Mouse (Mus musculus): ENCODE data around the gene Cldn8. TPM values are rescaled to one million over a fixed set of nuclear protein-coding genes. Genes with fewer than 3 reads are reported as not detected.

The Cldn8 gene
- polyA plus RNA-seq (2012), result not detected in 2 replicates

DNA sequence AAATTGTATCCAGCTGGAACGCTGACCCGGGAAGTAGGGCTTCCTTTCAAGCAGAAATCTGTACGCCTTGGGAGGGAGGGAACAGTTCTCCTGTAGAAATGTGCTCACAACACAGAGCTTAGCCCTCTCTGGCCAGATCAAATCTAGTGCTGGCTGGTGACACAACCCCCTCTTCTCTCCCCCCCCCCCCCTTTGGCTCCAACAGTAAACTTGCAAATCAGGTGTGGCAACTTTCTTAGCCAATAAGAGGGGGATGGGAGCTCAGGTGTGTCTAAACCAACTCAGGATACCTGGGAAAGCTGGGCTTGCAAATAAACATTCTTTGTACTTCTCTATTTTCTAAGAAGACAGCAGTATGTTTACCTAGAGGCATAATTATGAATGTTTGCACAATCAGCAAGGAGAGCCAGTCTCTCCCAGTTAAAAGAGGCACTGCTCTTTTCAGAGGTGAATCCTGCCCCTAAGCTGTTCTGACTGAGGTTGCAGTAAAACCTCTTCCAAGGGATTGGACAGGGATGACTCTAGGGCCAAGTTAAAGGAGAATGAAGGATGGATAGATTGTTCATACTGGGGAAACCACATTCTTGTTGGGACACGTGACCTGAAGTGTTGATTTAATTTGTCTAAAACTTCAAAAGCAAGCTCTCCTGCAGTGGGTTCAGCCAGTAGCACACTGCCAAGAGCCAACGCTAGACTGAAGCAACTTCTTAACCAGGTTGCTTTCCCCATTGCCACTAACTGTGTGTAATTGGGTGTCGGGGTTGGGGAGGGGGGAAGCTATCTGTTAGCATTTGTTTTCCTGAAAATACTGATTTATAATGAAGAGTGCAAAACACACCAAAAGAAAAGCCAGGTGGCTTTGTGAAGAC lies at the start of gene Cldn8:
Cldn8 (minus strand) TSS at position 139 of the 869 bp plus-strand sequence.
- TF ChIP-seq GATA1 (IDR thresholded peaks at IDR 0.05; ENCODE audit: low read length), result no peak

DNA sequence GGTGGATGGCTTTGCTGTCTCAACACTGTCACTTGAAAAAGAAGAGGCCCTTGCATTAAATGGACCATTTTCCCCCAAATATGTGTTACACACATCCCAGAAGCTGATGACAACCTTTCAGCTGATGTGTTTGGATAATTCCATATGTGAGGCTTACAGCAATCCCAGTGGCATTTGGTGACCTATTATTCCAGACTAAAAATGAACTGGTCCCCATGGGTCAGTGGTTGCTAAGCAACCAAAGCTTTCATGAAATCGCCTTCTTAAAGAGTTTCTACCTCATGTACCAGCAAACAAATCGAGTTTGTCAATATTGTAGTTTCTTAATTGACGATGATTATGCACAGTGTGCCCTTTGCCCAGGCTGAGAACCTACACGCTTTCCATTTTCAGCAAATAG lies 49.7 kb upstream of the Cldn8 start:
- TF ChIP-seq GATA1 (IDR thresholded peaks at IDR 0.05; ENCODE audit: low read length), result no peak

DNA sequence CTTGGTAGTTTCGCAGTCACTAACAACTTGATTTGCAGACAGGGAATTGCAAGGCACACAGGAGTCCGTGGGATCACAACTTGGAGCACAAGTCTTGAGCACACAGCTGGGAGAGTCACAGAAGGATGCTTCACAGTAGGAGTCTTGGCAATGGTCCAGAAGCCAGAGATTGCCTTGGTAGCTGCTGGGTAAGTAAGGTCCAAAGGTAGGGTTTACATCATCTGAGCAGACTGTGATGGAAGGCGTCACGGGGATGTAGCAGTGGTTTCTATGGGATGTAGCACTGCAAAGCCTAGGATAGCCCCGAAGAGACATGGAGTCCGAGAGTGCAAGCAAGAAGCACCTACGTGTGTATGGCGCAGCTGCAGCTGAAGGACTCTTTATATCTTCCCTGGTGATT lies 48.9 kb upstream of the Cldn8 start, which contains the start of gene Krtap24-1:
Krtap24-1 (minus strand) TSS at position 358 of the 400 bp plus-strand sequence.
- TF ChIP-seq GATA1 (IDR thresholded peaks at IDR 0.05; ENCODE audit: low read length), result no peak

DNA sequence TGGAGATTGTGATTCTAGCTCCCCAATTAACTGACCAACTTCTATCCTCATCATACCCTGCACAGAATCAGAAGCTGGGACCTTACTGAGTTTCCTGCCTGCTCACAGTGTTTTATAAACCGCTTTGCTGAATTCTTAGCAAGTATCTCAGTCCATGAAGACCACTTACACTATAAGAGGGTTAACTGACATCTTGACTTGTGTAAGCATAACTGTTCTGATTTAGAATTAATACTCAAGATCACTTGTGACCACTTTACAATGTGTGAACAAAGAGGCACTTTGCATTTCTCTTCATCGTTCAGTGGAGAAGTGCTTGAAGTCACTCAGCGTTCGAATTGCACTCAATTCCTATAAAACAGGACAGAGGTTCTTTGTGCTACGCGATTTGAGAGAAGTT lies 41.6 kb upstream of the Cldn8 start:
- TF ChIP-seq GATA1 (IDR thresholded peaks at IDR 0.05; ENCODE audit: low read length), result no peak

DNA sequence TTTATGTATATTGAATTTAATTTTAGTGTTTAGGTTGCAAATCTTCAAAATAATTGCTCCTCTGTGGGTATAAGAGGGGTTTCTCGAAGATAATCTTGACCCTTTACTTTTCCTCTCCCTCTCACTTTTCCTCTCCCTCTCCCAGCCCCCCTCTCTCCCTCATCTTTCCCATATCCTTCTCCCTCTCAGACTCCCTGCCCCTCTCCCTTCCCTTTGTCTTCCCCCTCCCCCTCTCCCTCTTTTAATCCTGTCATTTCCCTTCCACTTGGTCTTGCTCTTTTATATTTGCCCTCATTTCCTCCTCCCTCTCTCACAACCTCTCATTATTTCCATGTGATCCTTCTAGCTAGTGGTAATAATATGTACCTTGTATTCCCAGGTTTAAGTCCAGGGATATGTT lies 39.5 kb upstream of the Cldn8 start:
- no peak for TF ChIP-seq GATA1 (IDR thresholded peaks at IDR 0.05; ENCODE audit: low read length)

DNA sequence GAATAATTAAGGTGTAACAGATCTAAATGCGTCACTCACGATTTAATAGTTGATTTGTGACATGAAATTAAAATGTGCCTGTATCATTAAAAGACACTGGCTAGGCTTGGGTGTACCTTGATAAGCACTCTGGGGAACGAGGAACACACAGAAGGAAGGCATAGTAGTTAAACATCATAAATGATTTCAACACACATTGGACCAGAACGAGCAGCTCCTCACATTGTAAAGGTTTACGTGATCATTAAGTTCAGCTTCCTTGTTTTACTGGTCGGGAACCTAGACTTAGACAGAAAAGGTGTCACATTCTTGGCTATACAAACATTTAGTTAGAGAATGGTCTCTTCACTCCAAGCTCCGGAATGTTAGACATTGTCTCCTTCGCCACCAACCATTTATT lies 37.3 kb upstream of the Cldn8 start:
- TF ChIP-seq GATA1 (IDR thresholded peaks at IDR 0.05; ENCODE audit: low read length), result no peak

DNA sequence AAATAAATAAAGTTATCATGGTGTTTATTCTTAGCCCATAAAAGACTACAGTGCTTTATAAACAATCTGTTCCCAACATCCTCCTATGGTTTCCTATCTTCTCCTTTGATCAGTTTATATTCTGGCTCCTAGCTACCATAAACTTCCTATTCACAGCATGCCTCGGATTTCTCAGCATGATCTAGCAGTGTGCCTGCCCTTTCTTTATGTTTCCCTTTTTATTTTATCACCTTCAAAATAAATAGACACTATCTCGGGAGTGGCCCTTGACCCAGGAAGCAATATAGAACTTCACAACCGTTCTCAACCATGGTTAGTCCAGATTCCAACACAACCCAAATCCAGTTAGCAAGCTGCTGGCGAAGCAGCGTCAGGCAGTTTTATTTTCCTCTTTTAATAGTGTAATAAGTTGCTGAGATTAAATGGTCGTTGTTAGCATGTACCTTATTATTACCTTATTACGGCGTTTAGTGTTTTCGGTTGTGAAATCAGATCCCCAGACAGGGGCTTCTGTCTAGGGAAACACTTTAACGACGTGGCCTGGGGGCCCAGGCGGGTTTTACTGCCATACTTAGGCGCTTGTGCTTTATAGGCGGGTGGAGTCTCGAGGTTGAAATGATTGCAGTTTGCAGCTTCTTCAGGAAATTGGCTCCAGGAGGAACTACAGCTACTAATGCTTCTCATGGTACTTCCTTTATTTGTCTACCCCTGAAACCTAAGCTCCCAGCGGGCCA lies 36.7 kb upstream of the Cldn8 start:
- no peak for TF ChIP-seq GATA1 (IDR thresholded peaks at IDR 0.05; ENCODE audit: low read length)

DNA sequence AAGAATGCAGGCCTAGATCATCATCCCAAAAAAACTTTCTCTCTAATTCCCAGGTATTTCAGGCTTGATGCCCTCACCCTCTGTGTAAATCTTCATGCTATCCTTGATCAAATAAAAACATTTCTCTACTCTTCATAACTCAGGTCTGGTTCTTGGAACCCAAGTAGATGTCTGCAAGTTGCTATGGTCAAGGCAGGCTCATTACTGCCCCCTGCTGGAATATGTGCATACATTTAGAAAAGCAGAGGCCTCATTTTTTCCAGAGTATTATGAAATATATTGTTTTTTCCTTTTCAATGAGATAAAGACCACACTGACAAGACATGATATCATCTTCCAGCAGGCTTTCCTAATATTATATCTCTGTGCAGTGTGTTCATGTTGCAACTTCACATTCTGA lies 29.8 kb upstream of the Cldn8 start:
- TF ChIP-seq GATA1 (IDR thresholded peaks at IDR 0.05; ENCODE audit: low read length), result no peak

DNA sequence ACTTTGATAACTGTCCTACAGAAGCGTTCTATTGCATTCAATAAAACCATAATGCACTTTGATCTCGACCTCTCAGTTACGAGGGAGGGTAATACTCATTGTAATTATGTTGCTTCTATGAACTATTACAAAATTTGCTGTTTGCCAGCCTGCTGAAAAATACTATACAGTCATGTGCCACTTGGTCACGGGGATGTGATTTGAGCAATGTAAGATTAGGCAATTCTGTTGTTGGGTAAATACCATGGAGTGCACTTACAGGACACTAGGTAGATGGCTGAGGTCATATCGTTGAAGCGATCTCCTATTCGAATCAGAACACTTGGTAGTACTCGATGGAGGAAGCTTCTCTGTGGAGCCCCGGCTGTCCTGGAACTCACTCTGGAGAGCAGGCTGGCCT lies 20.4 kb upstream of the Cldn8 start:
- TF ChIP-seq GATA1 (IDR thresholded peaks at IDR 0.05; ENCODE audit: low read length), result no peak

DNA sequence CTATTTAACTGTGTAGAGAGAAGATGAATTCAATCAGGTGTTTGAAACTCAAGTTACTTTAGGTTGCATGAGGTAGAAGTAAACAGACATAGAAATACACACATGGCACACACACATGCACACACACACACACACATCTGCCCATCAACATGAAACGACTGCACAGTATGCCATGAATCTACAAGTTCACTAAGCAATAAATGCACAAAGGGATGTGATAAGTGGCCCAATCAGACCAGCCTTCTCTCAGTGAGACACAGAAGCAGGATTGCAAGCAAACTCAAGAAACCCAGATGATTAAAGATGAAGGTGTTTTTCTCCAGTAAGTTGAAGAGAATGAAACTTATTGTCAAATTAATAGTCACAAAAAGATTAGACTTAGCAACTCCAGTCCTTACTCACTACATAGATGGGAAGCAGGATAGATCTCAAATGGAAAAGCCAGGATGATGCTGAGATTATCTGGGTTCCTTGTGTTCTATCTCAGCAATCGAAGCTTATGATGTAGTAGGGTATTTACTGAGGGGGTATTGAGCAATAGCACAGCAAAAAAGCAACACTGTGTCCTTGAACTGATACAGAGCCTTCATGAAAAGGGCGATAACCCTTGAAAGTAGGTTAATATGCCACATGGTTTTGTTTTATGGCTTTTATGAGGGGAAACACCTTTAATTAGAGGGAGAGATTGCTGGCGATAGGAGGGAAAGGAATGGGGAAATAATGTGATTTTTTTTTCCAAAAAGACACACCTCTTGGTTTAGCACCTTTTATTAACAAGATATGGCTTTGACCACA lies 13.1 kb upstream of the Cldn8 start:
- TF ChIP-seq GATA1 (IDR thresholded peaks at IDR 0.05; ENCODE audit: low read length), result no peak

DNA sequence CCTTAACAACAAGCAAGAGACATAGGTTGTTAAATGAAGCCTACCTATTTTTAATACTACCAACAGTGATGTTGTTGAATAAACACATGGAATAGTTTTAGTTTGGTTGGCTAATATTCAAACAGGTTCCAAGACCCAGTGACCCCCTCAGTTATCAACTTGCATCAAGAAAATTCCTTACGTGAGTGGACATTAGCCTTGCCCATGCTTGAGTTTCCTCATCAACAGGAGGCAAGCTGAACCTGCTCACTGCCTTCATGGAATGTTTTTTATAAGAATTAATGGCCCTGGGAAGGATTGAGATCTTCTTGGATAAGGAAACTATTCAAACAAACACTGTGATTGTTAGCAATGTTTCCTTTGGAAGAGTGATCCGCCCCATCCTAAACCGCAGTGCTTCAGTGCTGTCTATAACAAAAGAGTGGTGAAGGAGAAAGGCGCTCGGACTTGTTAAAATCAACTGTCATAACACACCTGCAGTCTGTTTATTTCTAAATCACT lies 10.0 kb upstream of the Cldn8 start:
- TF ChIP-seq GATA1 (IDR thresholded peaks at IDR 0.05; ENCODE audit: low read length), result no peak

DNA sequence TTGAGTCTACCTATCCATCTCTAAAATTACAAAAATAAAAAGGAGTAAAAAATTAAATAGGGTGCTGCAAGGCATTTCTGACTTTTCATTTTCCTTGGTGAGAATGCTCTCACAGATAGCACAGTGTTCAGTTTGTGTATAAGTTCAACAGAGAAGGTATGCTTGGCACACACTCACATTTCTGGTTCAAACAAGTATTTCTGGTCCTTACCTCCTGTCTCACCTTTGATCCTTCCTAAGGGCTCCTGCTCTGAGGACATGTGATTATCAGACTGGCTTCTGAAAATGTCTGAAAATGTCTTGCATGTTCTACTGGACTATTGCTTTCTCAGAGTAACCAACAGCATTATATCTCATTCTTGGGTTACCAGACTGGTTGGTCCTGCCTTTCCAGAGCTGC lies 7.2 kb upstream of the Cldn8 start:
- TF ChIP-seq GATA1 (IDR thresholded peaks at IDR 0.05; ENCODE audit: low read length), result no peak

DNA sequence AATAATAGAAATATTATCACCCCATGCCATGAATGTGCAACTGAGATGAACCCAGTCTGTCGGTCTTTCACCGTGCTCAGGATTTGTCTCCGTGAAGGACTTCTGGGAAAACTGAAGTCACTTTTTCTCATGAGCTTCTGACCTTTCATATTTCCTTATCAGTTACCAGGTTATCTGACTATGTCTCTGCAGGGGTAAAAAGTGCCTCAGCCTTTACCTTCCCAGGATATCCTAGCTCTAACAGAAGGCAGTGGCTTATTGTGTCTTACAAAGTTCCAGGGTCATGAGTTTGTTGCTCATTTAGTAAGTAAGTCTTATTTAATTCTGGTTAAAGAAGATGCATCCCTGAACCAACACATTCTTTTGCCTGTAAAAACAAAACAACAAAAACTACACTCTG lies 6.7 kb upstream of the Cldn8 start:
- no peak for TF ChIP-seq GATA1 (IDR thresholded peaks at IDR 0.05; ENCODE audit: low read length)

DNA sequence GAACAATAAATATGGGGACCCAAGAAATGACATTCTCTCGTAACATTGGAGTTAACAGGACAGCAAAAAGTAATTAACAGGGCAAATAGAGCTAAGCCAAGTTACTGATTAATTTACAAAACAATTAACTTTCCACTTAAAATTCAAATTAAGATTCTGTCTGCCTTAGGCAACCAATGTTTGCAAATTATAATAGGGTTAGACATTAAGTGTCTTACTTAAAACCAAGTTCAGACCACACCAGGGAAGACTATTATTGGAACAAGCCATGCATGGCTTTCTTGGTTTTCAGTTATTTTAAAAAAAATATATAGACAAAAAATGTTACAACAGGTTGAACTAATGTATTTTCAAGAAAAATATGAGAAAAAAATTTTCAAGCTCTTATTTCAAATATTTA lies 6.1 kb upstream of the Cldn8 start:
- no peak for TF ChIP-seq GATA1 (IDR thresholded peaks at IDR 0.05; ENCODE audit: low read length)

DNA sequence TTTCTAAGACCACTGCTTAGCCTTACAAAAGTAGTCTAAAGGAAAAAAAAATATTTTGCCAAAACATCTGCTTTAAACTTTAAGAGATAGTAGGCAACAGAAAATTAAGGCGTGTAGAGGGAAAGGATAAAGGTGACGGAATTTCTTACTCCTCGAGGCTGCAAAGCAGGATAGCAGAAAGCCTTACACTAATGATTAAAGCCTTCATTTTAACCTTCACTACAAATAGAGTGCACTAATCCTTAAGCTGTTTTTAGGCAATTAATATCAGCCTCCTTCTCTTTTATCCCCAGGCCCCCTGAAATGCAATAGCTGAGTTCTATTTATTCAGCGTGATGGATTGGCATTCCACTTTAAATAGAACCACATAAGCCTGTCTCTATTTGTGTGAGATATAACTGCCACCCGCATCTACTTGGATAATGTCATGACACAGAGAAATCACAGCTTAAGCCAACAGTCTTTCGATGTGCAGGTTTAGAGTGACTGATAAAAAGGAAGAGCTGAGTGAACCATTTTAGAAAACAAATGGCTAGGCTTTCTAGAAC lies 1.3 kb downstream of the Cldn8 start:
- no peak for TF ChIP-seq GATA1 (IDR thresholded peaks at IDR 0.05; ENCODE audit: low read length)

Measured in G1E-ER4 (cell line).